Mouse (Mus musculus) lung, embryonic 15.5 days (tissue): ENCODE results near the gene Zkscan7. TPM values are rescaled to one million over a fixed set of nuclear protein-coding genes. Genes with fewer than 3 reads are reported as not detected.
"Not testable (repeated sequence)": the region's sequence is repeated elsewhere in the genome, so short reads cannot be mapped to it uniquely, and the experiment has no call there.

Experiments used
- ATAC-seq: fragments of 200-750 bp; cut with Nextera tagmentation; 2 replicates; pipeline ENCODE4 v1.8.0; 2017; ENCODE audit warnings: moderate number of reproducible peaks, borderline replicate concordance; ENCODE audit not compliant: low FRiP score, low TSS enrichment; ENCODE audit errors: extremely low read depth
- H3K27ac ChIP-seq: fragments of 300-500 bp; sonication (generic); 2 replicates; pipeline ENCODE4 v1.5.1; 2015; ENCODE audit warnings: moderate library complexity, mild to moderate bottlenecking, inconsistent platforms
- H3K27me3 ChIP-seq: fragments of 300-500 bp; sonication (generic); 2 replicates; pipeline ENCODE4 v1.6.1; 2015; ENCODE audit warnings: inconsistent platforms
- H3K36me3 ChIP-seq: fragments of 300-500 bp; sonication (generic); 2 replicates; pipeline ENCODE4 v1.6.1; 2015; ENCODE audit warnings: inconsistent platforms
- H3K4me1 ChIP-seq: fragments of 300-500 bp; sonication (generic); 2 replicates; pipeline ENCODE4 v1.6.1; 2015; ENCODE audit warnings: inconsistent platforms
- H3K4me2 ChIP-seq: fragments of 300-500 bp; sonication (generic); 2 replicates; pipeline ENCODE4 v1.6.1; 2015; ENCODE audit warnings: inconsistent platforms, mild to moderate bottlenecking, moderate library complexity
- H3K4me3 ChIP-seq: fragments of 300-500 bp; sonication (generic); 2 replicates; pipeline ENCODE4 v1.5.1; 2015; ENCODE audit warnings: mild to moderate bottlenecking, inconsistent platforms
- H3K9ac ChIP-seq: fragments of 300-500 bp; sonication (generic); 2 replicates; pipeline ENCODE4 v1.6.1; 2015; ENCODE audit warnings: inconsistent platforms
- H3K9me3 ChIP-seq: fragments of 300-500 bp; sonication (generic); 2 replicates; pipeline ENCODE4 v1.6.1; 2016; ENCODE audit warnings: inconsistent platforms
- WGBS: fragments of 180-500 bp; shearing (Covaris S2); methylation state at CpG from one replicate; pipeline ENCODE4 v1.1.7; 2015; 5-methylcytosine and 5-hydroxymethylcytosine counted together
- polyA plus RNA-seq: library from polyadenylated mRNA; unstranded; fragments of >200 nt; fragmentation: Nextera tagmentation; extraction: Ambion mirVana; gene quantifications from 2 replicates; pipeline ENCODE4 v1.2.1, GENCODE M21; 2015

Zkscan7 gene
- 3.5 and 4.7 TPM in 2 replicates for polyA plus RNA-seq

DNA sequence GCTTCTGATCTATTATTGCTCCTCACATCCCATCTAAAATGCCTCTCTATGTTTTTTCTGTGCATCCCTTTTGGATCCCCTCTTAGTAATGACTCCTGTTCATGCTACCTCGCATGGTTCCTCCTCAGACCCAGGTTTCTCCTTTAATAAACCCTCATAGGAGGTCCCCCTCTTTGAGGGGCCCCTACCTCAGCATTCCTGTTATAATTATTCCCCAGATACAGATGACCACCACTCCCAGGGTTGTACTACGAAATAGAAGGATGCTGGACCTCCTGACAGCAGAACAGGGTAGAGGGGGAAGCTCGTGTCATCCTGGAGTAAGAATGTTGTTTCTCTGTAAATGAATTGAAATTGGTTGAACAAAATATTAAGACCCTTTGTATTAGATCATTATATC lies at the start of gene Zkscan7:
Gene Zkscan7, plus strand, starts transcription at position 301 of the 400 bp plus-strand sequence.
- Histone ChIP-seq H3K27ac (no peak within 1 kb of the TSS), H3K36me3 (no peaks in the 10 kb centered on the region), H3K9ac (no peak within 1 kb of the TSS), H3K27me3 (no peaks in the 10 kb centered on the region), H3K4me2 (peak within 1 kb of the TSS; percentile 82), H3K9me3 (no peaks in the 10 kb centered on the region), H3K4me3 (peak within 1 kb of the TSS; percentile 69), H3K4me1 (no peaks in the 10 kb centered on the region)
- 80% methylated on average over 3 of the region's 3 CpGs for WGBS
- ATAC-seq = no peak

DNA sequence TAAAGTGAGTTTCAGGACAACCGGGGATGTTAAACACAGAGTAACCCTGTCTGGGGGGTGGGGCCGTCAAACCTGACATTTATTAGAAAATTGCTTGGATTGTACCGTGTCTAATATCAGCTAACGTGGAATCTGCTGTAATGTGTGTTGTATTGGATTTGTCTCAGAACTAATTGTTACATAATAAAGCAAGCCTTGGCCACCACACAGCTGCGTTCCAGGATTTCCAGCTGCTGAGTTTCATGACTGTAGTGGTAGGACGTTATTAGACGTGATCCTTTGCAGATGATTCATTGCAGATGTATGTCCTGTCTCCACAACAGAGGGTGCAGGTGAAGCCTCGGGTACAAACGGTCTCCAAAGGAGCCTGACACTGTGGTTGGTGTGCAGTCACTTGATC lies 49.4 kb upstream of the Zkscan7 start:
- Histone ChIP-seq H3K27ac (peak overlapping the region; percentile 77), H3K4me1 (peaks cover 18% of the 10 kb centered on the region), H3K4me3 (no peak overlapping the region), H3K4me2 (no peak overlapping the region), H3K9me3 (no peaks in the 10 kb centered on the region), H3K27me3 (no peaks in the 10 kb centered on the region), H3K9ac (no peak overlapping the region), H3K36me3 (peaks cover 3% of the 10 kb centered on the region; the same call in 1 of the 2 replicates)
- WGBS = 63% methylated on average over 9 of the region's 9 CpGs
- ATAC-seq = no peak

DNA sequence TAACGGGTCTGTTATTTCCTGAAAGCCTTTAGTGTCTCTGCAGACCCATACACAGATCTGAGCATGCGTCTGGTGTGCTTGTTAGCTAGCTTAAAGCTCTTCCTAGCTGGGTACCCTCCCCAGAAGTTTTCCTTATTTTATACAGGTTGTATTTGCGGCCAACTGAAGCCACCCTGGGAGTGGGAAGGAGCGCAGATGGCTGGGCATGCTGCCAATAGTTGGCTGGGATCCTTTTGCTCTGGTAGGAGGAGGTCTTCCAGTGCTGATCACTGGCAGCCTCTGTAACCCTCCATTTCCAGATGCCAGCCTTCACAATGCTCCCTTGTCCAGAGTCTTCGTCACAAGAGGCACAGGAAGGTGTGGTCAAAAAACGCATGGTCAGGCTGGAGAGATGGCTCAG lies 48.7 kb upstream of the Zkscan7 start:
- peaks cover 18% of the 10 kb centered on the region for H3K4me1 ChIP-seq
- H3K9ac ChIP-seq = no peak overlapping the region; the same call in 1 of the 2 replicates
- 25% methylated on average over 6 of the region's 6 CpGs for WGBS
- H3K4me3 ChIP-seq = no peak overlapping the region
- H3K27me3 ChIP-seq = no peaks in the 10 kb centered on the region
- peak; percentile 81 for ATAC-seq
- H3K36me3 ChIP-seq = peaks cover 3% of the 10 kb centered on the region; the same call in 1 of the 2 replicates
- H3K27ac ChIP-seq = peak overlapping the region; percentile 77
- H3K9me3 ChIP-seq = no peaks in the 10 kb centered on the region
- H3K4me2 ChIP-seq = no peak overlapping the region

DNA sequence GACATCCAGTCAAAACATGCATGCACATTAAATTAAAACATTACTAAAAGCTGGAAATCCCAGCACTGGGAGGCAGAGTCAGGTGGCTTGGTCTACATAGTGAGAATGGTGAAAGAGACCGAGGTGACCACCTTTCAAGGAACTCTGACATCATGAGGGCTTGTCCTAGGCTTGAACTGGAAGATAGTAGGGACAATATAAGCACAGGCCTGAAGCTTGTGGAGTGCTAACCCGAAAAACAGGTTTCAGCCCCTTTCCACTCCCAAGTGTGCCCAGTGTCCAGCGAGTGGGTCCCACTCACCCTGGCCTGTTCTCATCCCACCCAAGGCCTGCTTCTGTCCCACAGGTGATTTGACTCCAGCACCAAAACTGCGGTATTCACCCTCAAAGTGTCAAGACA lies 48.3 kb upstream of the Zkscan7 start:
- H3K9ac ChIP-seq = no peak overlapping the region
- H3K4me3 ChIP-seq = no peak overlapping the region
- peak overlapping the region; percentile 77 for H3K27ac ChIP-seq
- H3K4me1 ChIP-seq = peaks cover 18% of the 10 kb centered on the region
- no peak overlapping the region; the same call in 1 of the 2 replicates for H3K4me2 ChIP-seq
- no peaks in the 10 kb centered on the region for H3K9me3 ChIP-seq
- 65% methylated on average over 4 of the region's 4 CpGs for WGBS
- peak; percentile 54 for ATAC-seq
- H3K36me3 ChIP-seq = peaks cover 3% of the 10 kb centered on the region; the same call in 1 of the 2 replicates
- no peaks in the 10 kb centered on the region for H3K27me3 ChIP-seq

DNA sequence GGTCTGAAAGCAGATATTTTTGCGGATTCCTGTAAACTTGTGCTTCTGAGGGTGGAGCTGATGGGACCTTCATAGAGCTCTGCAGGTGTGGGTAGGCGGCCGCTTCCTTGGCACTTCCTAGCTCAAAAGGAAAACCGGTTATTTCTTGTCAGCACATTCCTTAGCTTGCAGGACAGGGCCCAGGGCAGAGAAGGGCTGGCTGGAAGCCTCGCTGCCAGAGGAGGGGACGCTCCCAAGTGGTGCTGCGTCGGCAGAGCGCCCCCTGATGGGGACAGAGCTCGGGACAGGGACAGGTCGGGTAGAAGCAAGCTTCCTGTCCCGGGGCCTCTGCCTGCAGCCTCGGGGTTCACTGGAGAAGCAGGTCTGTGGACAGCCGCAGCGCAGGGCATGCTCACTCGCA lies 47.8 kb upstream of the Zkscan7 start:
- 16% methylated on average over 16 of the region's 16 CpGs for WGBS
- Histone ChIP-seq H3K27ac (peak overlapping the region; percentile 77), H3K4me2 (peak overlapping the region; percentile 29), H3K9ac (no peak overlapping the region), H3K4me1 (peaks cover 18% of the 10 kb centered on the region), H3K9me3 (no peaks in the 10 kb centered on the region), H3K36me3 (peaks cover 3% of the 10 kb centered on the region; the same call in 1 of the 2 replicates), H3K27me3 (no peaks in the 10 kb centered on the region), H3K4me3 (no peak overlapping the region)
- ATAC-seq = peak; percentile 83

DNA sequence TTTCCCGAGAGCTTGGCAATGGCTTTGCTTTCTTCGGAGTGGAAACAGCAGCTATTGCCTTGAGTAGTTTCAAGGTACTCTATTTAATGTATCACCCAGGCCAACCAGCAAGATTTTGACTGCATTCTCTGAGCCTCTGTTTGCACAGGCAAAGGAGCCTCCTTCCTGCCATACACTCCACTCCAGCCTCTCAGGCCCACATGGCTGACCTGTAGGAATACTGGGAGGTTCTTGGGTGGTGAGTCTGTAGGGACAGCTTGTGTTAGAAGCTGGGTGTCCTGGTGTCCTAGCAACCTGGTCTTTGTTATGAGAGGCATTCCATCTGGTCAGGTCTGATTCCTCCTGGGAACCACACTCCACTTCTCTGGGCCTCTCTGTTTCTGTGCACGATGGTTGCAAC lies 41.7 kb upstream of the Zkscan7 start, which contains the start of gene Gm35549:
Gene Gm35549, minus strand, starts transcription at position 276 of the 400 bp plus-strand sequence.
- Histone ChIP-seq H3K27ac (0 out of 2 replicates have a peak within 1 kb of the TSS, but pooled peaks have one; percentile 12), H3K4me3 (no peak within 1 kb of the TSS), H3K9ac (no peak within 1 kb of the TSS), H3K36me3 (peaks cover 5% of the 10 kb centered on the region), H3K4me1 (no peaks in the 10 kb centered on the region), H3K9me3 (peaks cover 5% of the 10 kb centered on the region), H3K27me3 (no peaks in the 10 kb centered on the region), H3K4me2 (no peak within 1 kb of the TSS)
- ATAC-seq = peak; percentile 39; the same call in 1 of the 2 replicates
- WGBS = 51% methylated on average over 3 of the region's 3 CpGs

DNA sequence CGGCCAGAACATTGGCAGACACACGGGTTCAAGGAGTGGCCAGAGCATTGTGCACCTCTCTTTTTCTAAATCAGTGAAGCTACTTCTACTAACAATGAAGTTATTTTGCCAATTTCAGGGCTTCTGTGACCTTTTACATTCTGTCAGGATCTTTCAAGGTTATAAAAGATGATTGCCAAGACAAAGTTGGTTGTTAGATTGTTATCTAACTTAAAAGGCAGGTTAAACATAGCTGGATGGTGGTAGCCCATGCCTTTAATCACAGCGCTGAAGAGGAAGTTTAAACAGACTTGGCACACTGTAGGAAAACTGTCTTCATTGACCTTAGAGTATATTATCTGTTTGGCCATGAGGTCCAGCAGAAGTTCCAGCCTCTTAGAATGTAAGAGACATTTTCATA lies 39.9 kb upstream of the Zkscan7 start:
- Histone ChIP-seq H3K9me3 (peaks cover 5% of the 10 kb centered on the region), H3K27ac (no peak overlapping the region), H3K9ac (no peak overlapping the region), H3K4me1 (no peaks in the 10 kb centered on the region), H3K4me3 (no peak overlapping the region), H3K4me2 (no peak overlapping the region), H3K36me3 (peaks cover 22% of the 10 kb centered on the region), H3K27me3 (no peaks in the 10 kb centered on the region)
- no peak for ATAC-seq
- WGBS = 78% methylated on average over 3 of the region's 3 CpGs

DNA sequence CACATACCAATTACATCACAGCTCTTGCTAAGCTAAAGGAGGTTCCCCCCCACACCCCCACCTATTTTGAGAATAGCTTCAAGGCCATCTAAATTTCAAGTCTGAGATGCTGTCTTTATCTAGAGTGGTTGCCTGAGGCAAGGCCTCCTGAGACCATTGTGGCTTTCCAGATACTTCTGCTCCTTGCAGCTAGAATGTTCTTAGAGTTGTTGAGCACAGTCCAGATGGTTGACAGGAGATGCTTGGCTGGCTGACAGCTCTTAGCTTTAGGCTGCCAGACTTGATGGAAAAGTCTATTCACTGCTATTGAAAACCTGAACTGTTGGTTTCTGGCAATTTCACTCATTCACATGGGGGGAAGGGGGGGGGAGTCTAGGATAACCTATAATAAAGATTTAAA lies 39.3 kb upstream of the Zkscan7 start:
- Histone ChIP-seq H3K4me3 (no peak overlapping the region), H3K4me2 (no peak overlapping the region), H3K9ac (no peak overlapping the region), H3K9me3 (peaks cover 5% of the 10 kb centered on the region), H3K4me1 (no peaks in the 10 kb centered on the region), H3K36me3 (peaks cover 28% of the 10 kb centered on the region), H3K27me3 (no peaks in the 10 kb centered on the region), H3K27ac (no peak overlapping the region)
- ATAC-seq = no peak

DNA sequence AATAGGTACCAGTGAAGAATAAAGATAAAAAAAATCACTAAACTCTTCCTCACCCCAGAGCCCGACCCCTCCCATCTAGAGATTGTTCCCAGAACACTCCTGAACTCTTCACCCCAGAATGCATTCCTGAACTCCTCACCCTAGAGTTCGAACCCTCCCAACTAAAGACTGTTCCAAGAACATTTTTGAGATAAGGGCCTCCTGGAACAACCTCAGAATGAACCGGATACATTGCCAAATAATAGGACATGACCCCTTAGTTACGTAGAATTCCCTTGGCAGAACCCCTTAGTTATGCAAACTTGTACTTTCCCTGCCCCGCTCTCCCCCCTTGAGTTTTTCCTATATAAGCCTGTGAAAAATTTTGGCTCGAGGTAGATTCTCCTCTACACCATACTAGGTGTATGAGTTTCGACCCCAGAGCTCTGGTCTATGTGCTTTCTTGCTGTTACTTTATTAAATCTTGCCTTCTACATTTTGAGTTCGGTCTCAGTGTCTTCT lies 37.6 kb upstream of the Zkscan7 start:
- H3K9ac ChIP-seq, H3K4me1 ChIP-seq, H3K27me3 ChIP-seq, ATAC-seq, H3K4me2 ChIP-seq, H3K4me3 ChIP-seq, H3K27ac ChIP-seq, H3K9me3 ChIP-seq: not testable (repeated sequence)
- WGBS = 65% methylated on average over 7 of the region's 8 CpGs
- peaks cover 45% of the 10 kb centered on the region for H3K36me3 ChIP-seq

DNA sequence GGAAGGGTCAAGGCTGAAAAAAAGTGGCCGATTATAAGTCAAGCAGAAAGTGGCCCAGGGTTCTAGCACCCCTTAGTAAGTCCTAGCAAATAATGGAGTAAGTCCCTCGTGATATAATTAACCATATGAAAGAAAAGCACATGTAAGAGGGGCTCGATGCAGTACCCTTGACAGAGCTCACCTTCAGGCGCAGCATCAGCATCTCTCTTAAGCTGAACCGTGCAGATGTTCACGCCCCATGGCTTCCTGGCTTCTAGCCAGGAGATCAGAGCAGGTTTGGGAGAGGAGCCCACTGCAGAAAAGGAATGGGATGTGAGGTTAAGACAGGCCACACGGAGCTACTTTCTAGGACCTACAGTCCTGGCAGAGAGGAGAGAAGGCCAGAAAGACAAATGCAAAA lies 31.0 kb upstream of the Zkscan7 start:
- Histone ChIP-seq H3K4me1 (no peaks in the 10 kb centered on the region), H3K9me3 (peaks cover 5% of the 10 kb centered on the region; the same call in 1 of the 2 replicates), H3K36me3 (peaks cover 94% of the 10 kb centered on the region), H3K4me3 (no peak overlapping the region), H3K27me3 (no peaks in the 10 kb centered on the region), H3K4me2 (no peak overlapping the region), H3K9ac (no peak overlapping the region), H3K27ac (no peak overlapping the region)
- WGBS = 88% methylated on average over 7 of the region's 7 CpGs
- no peak for ATAC-seq

DNA sequence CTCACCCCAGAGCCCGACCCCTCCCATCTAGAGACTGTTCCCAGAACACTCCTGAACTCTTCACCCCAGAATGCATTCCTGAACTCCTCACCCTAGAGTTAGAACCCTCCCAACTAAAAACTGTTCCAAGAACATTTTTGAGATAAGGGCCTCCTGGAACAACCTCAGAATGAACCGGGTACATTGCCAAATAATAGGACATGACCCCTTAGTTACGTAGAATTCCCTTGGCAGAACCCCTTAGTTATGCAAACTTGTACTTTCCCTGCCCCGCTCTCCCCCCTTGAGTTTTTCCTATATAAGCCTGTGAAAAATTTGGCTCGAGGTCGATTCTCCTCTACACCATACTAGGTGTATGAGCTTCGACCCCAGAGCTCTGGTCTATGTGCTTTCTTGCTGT lies 30.3 kb upstream of the Zkscan7 start:
- H3K4me2 ChIP-seq, H3K9ac ChIP-seq, H3K4me1 ChIP-seq, H3K9me3 ChIP-seq, H3K27me3 ChIP-seq, H3K27ac ChIP-seq, H3K4me3 ChIP-seq, ATAC-seq: not testable (repeated sequence)
- peaks cover 94% of the 10 kb centered on the region for H3K36me3 ChIP-seq
- 72% methylated on average over 2 of the region's 7 CpGs for WGBS

DNA sequence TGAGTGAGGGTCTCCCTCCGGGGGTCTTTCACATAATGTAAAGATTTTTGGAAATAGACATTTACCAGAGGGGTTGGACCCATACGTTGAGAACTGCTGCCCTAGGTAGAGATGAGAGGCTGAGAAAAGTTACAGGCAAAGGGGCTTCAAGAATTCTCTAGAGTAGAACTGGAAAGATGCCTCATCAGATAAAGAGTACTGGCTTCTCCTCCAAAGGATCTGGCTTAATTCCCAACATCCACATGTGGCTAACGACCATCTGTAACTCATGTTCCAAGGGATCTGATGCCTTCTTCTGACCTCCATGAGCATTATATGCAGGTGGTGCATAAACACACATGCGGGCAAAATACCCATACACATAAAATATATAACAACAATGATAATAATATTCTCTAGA lies 29.9 kb upstream of the Zkscan7 start:
- WGBS = 96% methylated on average over 4 of the region's 4 CpGs
- peaks cover 9% of the 10 kb centered on the region for H3K9me3 ChIP-seq
- H3K36me3 ChIP-seq = peaks cover 94% of the 10 kb centered on the region
- no peak overlapping the region for H3K4me3 ChIP-seq
- no peak overlapping the region for H3K9ac ChIP-seq
- ATAC-seq = no peak
- H3K27ac ChIP-seq = no peak overlapping the region
- no peaks in the 10 kb centered on the region for H3K27me3 ChIP-seq
- H3K4me2 ChIP-seq = no peak overlapping the region
- H3K4me1 ChIP-seq = no peaks in the 10 kb centered on the region

DNA sequence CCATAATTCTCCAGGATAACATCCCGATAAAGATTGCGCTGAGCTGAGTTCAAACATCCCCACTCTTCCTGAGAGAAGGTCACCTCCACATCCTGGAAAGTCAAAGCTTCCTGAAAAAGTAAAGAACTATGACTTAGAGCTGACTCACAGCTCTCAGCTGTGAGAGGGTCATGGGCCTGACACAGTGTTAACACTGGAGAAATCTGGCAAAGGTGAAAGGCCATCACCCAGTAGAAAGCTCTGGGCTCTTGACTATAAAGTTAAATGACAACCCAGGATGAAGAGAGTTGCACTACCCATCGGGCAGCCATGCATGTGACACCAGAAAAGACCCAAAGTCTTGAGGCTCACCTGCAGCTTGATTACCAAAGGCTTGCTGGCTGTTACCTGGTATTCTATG lies 28.8 kb upstream of the Zkscan7 start:
- H3K9me3 ChIP-seq = peaks cover 14% of the 10 kb centered on the region
- H3K36me3 ChIP-seq = peaks cover 94% of the 10 kb centered on the region
- no peak overlapping the region for H3K27ac ChIP-seq
- H3K4me1 ChIP-seq = no peaks in the 10 kb centered on the region
- H3K4me3 ChIP-seq = no peak overlapping the region
- no peaks in the 10 kb centered on the region for H3K27me3 ChIP-seq
- ATAC-seq = no peak
- no peak overlapping the region for H3K9ac ChIP-seq
- no peak overlapping the region for H3K4me2 ChIP-seq
- 95% methylated on average over 3 of the region's 3 CpGs for WGBS
